Mouse (Mus musculus): ENCODE measurements around the gene Ifi205. TPM values are rescaled to one million over a fixed set of nuclear protein-coding genes. Genes with fewer than 3 reads are reported as not detected.
"Not testable (repeated sequence)": the region's sequence is repeated elsewhere in the genome, so short reads cannot be mapped to it uniquely, and the experiment has no call there.

The Ifi205 gene
- not detected in 2 replicates for polyA plus RNA-seq (2012)

DNA sequence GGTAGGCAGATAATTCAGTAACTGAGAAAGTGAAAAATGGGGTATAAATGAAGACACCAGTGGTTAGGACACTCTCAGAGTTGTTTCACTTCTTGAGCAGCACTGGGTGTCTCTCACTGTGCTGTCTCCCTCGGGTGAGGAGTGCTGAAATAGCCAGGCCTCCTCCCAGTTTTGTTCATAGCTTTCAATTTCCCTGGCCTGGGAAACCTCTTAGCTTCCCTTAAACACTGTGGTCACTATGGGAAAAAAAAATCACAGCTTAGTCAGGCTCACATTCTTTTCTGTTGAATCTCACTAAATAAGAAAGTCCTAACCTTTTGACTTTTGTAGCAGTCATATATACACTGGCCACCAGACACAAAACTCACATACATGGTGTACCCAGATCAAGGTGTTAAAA lies at the start of gene Ifi205:
TSS of gene Ifi205 (minus strand) at position 113 of the 400 bp plus-strand sequence.
- H3K4me1 ChIP-seq (ENCODE audit: control insufficient read depth) = no peaks in the 10 kb centered on the region
- H3K4me3 ChIP-seq (replicated peaks) = no peak within 1 kb of the TSS
- no peak for TF ChIP-seq GATA1 (IDR thresholded peaks at IDR 0.05; ENCODE audit: low read length)
- TF ChIP-seq TAL1 (IDR thresholded peaks at IDR 0.05; ENCODE audit: low read length) = no peak
- H3K27me3 ChIP-seq (ENCODE audit: control insufficient read depth) = no peaks in the 10 kb centered on the region
- no peaks in the 10 kb centered on the region for H3K36me3 ChIP-seq (ENCODE audit: control insufficient read depth)
- H3K9me3 ChIP-seq (ENCODE audit: control insufficient read depth, low read length) = no peaks in the 10 kb centered on the region

GRCm38 (mm10) chr1:174066305-174066704 lies 34.7 kb upstream of the Ifi205 start, which contains the start of gene Olfr430:
Gene Olfr430, plus strand, starts transcription at chr1:174066605.
- H3K27me3 ChIP-seq (ENCODE audit: control insufficient read depth) = no peaks in the 10 kb centered on the region

DNA sequence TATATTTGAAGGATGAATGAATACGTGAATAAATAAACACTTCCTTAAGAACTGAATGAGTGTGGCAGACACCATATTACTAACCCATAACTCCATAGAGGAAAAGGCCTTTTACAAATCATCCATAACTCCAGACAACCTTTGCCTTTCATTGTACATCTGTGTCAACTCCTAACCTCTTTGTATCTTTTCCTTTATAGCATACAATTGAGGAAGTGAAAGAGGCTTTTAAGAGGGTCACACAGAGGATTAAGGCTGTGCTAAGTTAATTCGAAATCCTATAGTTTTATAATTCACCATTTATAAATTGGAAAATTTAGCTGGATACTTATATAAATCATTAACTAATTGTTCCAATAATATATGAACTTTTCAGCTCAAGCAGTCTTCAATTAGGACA lies 23.6 kb upstream of the Ifi205 start:
- H3K9me3 ChIP-seq (ENCODE audit: control insufficient read depth, low read length) = no peaks in the 10 kb centered on the region
- no peaks in the 10 kb centered on the region for H3K4me1 ChIP-seq (ENCODE audit: control insufficient read depth)
- no peaks in the 10 kb centered on the region for H3K27me3 ChIP-seq (ENCODE audit: control insufficient read depth)
- TF ChIP-seq TAL1 (IDR thresholded peaks at IDR 0.05; ENCODE audit: low read length) (no peak), GATA1 (IDR thresholded peaks at IDR 0.05; ENCODE audit: low read length) (no peak)
- H3K36me3 ChIP-seq (ENCODE audit: control insufficient read depth) = no peaks in the 10 kb centered on the region
- no peak overlapping the region for H3K4me3 ChIP-seq (replicated peaks)

More at GRCm38 (mm10) chr1:174066305-174066704, 34.7 kb upstream of the Ifi205 start, which contains the start of gene Olfr430:
- Histone ChIP-seq H3K9me3 (ENCODE audit: control insufficient read depth, low read length) (no peaks in the 10 kb centered on the region), H3K4me3 (replicated peaks) (no peak within 1 kb of the TSS), H3K36me3 (ENCODE audit: control insufficient read depth) (no peaks in the 10 kb centered on the region), H3K4me1 (ENCODE audit: control insufficient read depth) (no peaks in the 10 kb centered on the region)
- TF ChIP-seq GATA1 (IDR thresholded peaks at IDR 0.05; ENCODE audit: low read length) = no peak
- TF ChIP-seq TAL1 (IDR thresholded peaks at IDR 0.05; ENCODE audit: low read length) = no peak

DNA sequence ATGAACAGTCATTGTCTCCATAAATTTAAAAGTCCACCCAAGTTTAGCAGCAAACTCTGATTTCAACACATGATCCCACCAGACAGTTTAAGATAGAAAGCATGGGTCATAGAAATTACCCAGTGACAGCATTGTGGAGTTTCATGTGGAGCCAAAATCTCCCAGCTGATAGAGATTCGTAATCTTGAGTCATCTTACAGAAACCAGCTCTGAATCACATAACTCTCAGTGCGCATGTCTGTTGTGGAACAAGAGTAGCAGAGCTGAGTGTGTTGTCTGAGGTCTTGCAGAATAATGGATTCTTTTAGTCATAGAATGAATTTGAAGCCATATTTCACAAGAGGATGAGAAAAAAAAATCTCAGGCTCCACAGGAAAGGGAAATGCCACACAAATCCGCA lies 21.4 kb upstream of the Ifi205 start:
- Histone ChIP-seq H3K27me3 (ENCODE audit: control insufficient read depth) (no peaks in the 10 kb centered on the region), H3K4me3 (replicated peaks) (no peak overlapping the region), H3K36me3 (ENCODE audit: control insufficient read depth) (no peaks in the 10 kb centered on the region), H3K4me1 (ENCODE audit: control insufficient read depth) (no peaks in the 10 kb centered on the region), H3K9me3 (ENCODE audit: control insufficient read depth, low read length) (no peaks in the 10 kb centered on the region)
- TF ChIP-seq GATA1 (IDR thresholded peaks at IDR 0.05; ENCODE audit: low read length) (no peak), TAL1 (IDR thresholded peaks at IDR 0.05; ENCODE audit: low read length) (no peak)

GRCm38 (mm10) chr1:174051931-174052536 lies 20.4 kb upstream of the Ifi205 start:
- Histone ChIP-seq H3K9me3 (ENCODE audit: control insufficient read depth, low read length) (no peaks in the 10 kb centered on the region), H3K4me3 (replicated peaks) (no peak overlapping the region), H3K4me1 (ENCODE audit: control insufficient read depth) (no peaks in the 10 kb centered on the region), H3K36me3 (ENCODE audit: control insufficient read depth) (no peaks in the 10 kb centered on the region), H3K27me3 (ENCODE audit: control insufficient read depth) (no peaks in the 10 kb centered on the region)
- TF ChIP-seq GATA1 (IDR thresholded peaks at IDR 0.05; ENCODE audit: low read length) (no peak), TAL1 (IDR thresholded peaks at IDR 0.05; ENCODE audit: low read length) (no peak)

DNA sequence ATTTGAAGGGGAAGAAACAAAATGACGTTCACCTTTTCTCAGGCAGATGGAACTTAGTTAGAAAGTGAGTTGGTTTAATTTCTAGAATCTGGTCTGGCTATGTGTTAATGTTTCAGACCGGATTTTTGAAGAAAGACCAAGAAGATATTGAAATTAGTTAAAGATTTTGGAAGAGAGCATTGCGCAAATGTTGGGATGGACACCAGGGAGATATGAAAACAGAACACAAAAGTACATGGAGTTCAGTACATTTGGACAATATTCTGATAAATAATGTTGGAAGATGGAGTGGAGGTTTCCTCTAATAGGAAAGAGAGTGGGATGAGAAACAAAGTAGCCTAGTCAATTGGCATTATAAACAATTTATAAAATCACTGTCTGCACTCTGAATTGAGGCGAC lies 19.9 kb upstream of the Ifi205 start:
- Histone ChIP-seq H3K4me1 (ENCODE audit: control insufficient read depth) (no peaks in the 10 kb centered on the region), H3K9me3 (ENCODE audit: control insufficient read depth, low read length) (no peaks in the 10 kb centered on the region), H3K4me3 (replicated peaks) (no peak overlapping the region), H3K27me3 (ENCODE audit: control insufficient read depth) (no peaks in the 10 kb centered on the region), H3K36me3 (ENCODE audit: control insufficient read depth) (no peaks in the 10 kb centered on the region)
- no peak for TF ChIP-seq GATA1 (IDR thresholded peaks at IDR 0.05; ENCODE audit: low read length)
- TF ChIP-seq TAL1 (IDR thresholded peaks at IDR 0.05; ENCODE audit: low read length) = no peak

GRCm38 (mm10) chr1:174050532-174050931 lies 18.9 kb upstream of the Ifi205 start:
- Histone ChIP-seq H3K4me1 (ENCODE audit: control insufficient read depth) (no peaks in the 10 kb centered on the region), H3K4me3 (replicated peaks) (no peak overlapping the region), H3K27me3 (ENCODE audit: control insufficient read depth) (no peaks in the 10 kb centered on the region), H3K36me3 (ENCODE audit: control insufficient read depth) (no peaks in the 10 kb centered on the region), H3K9me3 (ENCODE audit: control insufficient read depth, low read length) (no peaks in the 10 kb centered on the region)
- TF ChIP-seq TAL1 (IDR thresholded peaks at IDR 0.05; ENCODE audit: low read length) = no peak
- no peak for TF ChIP-seq GATA1 (IDR thresholded peaks at IDR 0.05; ENCODE audit: low read length)

DNA sequence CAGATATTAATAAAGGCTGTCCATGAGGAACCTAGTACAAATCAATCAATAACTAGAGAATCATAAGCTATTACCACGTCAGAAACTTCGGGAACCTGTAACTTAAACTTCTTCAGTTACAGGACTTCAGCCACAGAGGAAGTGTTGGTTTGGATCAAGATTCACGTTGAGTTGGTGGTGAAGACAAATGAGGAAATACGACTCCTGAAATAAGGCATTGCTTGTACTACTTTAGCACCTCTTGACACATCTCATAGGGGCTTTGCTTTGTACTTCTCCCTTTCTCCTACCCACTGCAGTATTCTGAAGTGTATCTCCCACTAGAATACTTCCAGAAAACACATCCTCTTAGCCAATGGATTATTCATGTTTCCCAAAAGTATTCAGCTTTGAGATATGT lies 17.7 kb upstream of the Ifi205 start:
- not testable (repeated sequence) for H3K9me3 ChIP-seq (ENCODE audit: control insufficient read depth, low read length); H3K4me3 ChIP-seq (replicated peaks); H3K36me3 ChIP-seq (ENCODE audit: control insufficient read depth); H3K4me1 ChIP-seq (ENCODE audit: control insufficient read depth); H3K27me3 ChIP-seq (ENCODE audit: control insufficient read depth)

- Histone ChIP-seq H3K9me3 (ENCODE audit: control insufficient read depth, low read length) (no peaks in the 10 kb centered on the region), H3K36me3 (ENCODE audit: control insufficient read depth) (no peaks in the 10 kb centered on the region), H3K4me1 (ENCODE audit: control insufficient read depth) (no peaks in the 10 kb centered on the region), H3K4me3 (replicated peaks) (no peak within 1 kb of the TSS), H3K27me3 (ENCODE audit: control insufficient read depth) (no peaks in the 10 kb centered on the region)
- TF ChIP-seq TAL1 (IDR thresholded peaks at IDR 0.05; ENCODE audit: low read length) = no peak
- no peak for TF ChIP-seq GATA1 (IDR thresholded peaks at IDR 0.05; ENCODE audit: low read length)
Observed at GRCm38 (mm10) chr1:174048893-174049292, 17.3 kb upstream of the Ifi205 start, which contains the start of gene Olfr432. Gene Olfr432, plus strand, starts transcription at chr1:174049205.

- not testable (repeated sequence) for H3K9me3 ChIP-seq (ENCODE audit: control insufficient read depth, low read length); H3K27me3 ChIP-seq (ENCODE audit: control insufficient read depth); H3K4me1 ChIP-seq (ENCODE audit: control insufficient read depth); H3K4me3 ChIP-seq (replicated peaks); H3K36me3 ChIP-seq (ENCODE audit: control insufficient read depth)
Observed at GRCm38 (mm10) chr1:174048227-174048626, 16.6 kb upstream of the Ifi205 start.

All from erythroblast, embryonic 14.5 days (primary cell).